Mouse (Mus musculus) spleen, postnatal 4 days (tissue): ENCODE data around the gene Dnajb1.
A peak's percentile ranks its signal among the peaks of the same experiment; 100 is the strongest.

ENCODE experiments used
- DNase-seq, 2 experiments: peaks; one replicate each; pipeline ENCODE4 v3.0.0; 2022; ENCODE audit warnings: low spot score in 2 of 2

Dnajb1 gene

DNA sequence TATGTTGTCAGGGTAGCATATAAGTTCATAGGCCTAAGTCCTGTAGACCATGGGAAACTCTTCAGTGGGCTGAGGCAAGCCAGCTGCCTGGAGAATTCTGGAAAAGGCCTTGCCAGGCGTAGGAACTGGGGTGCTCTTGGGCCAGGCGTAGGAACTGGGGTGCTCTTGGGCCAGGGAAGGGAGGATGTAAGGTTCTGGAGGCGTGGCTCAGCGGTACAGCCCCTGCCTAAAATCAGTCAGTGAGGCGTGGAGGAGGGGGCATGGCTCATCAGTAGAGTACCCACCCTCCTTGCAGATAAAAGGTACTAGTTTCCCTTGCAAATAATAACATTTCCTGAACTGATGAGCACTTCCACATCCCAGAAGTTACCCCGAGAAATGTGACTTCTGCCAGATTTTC is 46.7 kb downstream of the Dnajb1 start:
- peak in 1 of 2 experiments; percentile 56 for DNase-seq

DNA sequence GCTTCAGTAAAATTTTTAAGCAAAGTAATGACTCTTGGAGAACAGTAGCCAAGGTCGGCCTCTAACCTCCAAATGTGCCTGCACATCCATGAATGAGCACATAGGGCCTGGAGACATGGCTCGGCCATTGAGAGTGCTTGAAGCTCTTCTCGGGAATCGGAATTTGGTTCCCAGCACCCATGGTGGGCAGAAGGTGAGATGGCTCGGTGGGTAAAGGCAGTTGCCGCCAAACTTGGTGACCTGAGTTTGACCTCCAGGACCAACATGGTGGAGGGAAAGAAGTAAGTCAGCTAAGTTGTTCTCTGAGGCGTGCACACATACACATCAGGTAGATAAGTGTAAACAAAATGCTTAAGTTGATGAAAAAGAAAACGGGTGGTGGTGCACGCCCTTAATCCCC is 48.0 kb downstream of the Dnajb1 start:
- no peak for DNase-seq

DNA sequence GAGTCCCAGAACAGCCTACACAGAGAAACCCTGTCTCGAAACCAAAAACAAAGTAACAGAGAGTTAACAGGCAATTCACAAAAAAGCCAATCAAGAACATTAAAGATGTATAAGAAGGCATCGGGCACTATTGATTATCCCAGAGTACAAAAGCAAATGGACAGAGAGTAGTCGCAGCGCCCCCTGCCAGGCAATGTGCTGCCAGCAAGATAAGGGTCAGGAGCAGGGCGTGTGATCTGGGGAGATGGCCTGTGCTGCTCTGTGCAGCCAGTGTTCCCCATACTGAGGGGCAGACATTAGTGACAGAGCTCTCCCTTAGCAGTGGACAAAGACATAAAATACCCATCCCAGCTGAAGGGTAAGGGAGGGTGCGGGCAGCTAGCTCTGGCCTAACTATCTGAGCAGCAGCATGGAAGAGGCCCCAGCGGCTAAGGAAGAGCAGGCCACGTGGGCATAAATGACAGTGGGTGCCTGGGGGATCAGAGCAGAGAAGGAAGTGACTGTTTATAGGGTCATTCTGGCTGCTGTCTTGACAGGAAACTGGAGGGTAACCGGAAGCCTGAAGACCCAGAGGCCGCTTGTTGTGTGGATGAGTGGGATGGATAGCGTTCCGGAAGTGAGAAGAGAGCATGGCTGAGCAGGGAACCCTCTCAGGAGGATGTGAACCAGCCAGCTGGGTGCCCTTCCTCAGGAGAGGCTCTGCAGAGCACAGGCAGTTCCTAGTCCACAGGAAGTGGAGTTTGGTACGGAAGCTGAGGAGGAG is 48.7 kb downstream of the Dnajb1 start:
- no peak for DNase-seq

DNA sequence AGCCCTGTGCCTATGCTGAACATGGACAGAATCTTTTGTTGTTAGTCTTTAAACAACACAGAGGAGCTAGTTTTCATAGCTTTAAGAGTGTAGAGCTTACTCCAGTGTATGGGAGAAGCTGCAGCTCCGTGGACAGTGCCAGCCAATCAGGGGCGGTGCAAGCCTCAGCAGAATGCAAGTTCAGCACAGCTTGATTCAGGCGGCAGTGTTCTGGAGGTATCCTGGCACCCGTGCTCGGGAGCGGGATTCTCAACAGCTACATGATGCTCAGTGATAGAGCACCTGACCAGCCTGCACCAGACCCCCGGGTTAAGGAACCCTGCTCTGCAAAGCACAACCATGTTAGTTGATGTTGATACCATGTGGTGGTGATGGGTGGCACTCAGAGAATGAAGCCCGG is 52.6 kb downstream of the Dnajb1 start:
- no peak for DNase-seq

DNA sequence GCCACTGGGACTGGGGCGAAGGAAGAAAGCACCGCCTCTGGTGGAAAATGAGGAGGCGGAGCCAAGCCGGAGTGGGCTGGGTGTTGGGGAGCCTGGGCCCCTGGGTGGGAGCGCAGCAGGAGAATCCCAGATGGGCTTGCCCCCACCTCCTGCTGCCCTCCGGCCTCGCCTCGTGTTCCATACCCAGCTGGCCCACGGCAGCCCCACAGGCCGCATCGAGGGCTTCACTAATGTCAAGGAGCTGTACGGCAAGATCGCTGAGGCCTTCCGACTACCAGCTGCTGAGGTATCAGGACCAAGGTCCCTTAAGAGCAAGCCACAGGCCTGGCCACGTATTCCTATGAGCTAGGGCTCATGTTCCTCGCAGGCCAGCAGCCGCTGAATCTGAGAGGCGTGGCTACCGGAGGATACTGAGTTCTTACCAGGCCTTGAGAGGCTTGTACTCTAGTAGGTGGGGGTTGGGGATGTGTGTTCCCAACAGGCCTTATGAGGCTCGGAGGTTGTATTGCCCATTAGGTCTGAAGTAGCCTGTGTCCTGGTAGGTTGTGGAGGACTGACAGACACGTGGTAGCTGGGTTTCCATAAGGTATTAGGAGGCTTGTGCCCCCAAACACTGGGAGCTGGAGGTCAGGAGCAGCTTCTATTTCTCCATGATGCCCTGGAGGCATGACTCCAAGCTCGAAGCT is 53.1 kb downstream of the Dnajb1 start:
- no peak for DNase-seq
